Mouse (Mus musculus) gastrocnemius, postnatal 10 days (tissue): ENCODE results near the gene Pagr1b. TPM values are rescaled to one million over a fixed set of nuclear protein-coding genes. Genes with fewer than 3 reads are reported as not detected.

Source experiments
- microRNA-seq, 2 experiments: library from miRNA; unstranded; fragments of <30 nt; microRNA quantifications; one replicate each; pipeline ENCODE4 v1.2.0; 2021
- total RNA-seq, 2 experiments: library from RNA; stranded (reverse); gene quantifications; 2 replicates each; pipeline ENCODE4 v1.2.3; 2021

Gene Pagr1b
- total RNA-seq, 2 experiments from 2014 or later = 1.5 TPM; not detected in 1

Small RNA genes within 50 kb of the gene (microRNA-seq; reads per million reads assigned to microRNA genes)
- gene Gm44343 = 0 reads per million in 2 experiments

Other genes with a start within 250 kb of the Pagr1b start
- gene Ypel3, start 239.5 kb downstream of the Pagr1b start, total RNA-seq = 10 to 100 TPM; 56.3 to 62.9 TPM
- gene Tbx6, start 235.0 kb downstream of the Pagr1b start, total RNA-seq = under 1 TPM; 0.38 to 0.75 TPM
- gene Ppp4c, start 224.0 kb downstream of the Pagr1b start, total RNA-seq = 10 to 100 TPM; 44.2 to 48.8 TPM
- gene Fam57b, start 218.8 kb downstream of the Pagr1b start, total RNA-seq = 10 to 100 TPM; 10.3 to 10.5 TPM
- gene 4930451I11Rik, start 184.8 kb downstream of the Pagr1b start, total RNA-seq = not detected
- under 1 TPM; 0.14 to 0.68 TPM for gene Doc2a, start 169.1 kb downstream of the Pagr1b start, total RNA-seq
- 10 to 100 TPM; 11.9 to 18.1 TPM for gene Hirip3, start 154.5 kb downstream of the Pagr1b start, total RNA-seq
- gene Ino80e, start 154.1 kb downstream of the Pagr1b start, total RNA-seq = 10 to 100 TPM; 18.6 to 23.6 TPM
- gene Taok2, start 131.8 kb downstream of the Pagr1b start, total RNA-seq = 10 to 100 TPM; 40.2 to 52.3 TPM
- 10 to 100 TPM; 16.2 to 17.3 TPM for gene Tmem219, start 93.6 kb downstream of the Pagr1b start, total RNA-seq
- gene Kctd13, start 87.6 kb downstream of the Pagr1b start, total RNA-seq = 1 to 10 TPM; 3.7 to 5.0 TPM
- gene Asphd1, start 66.9 kb downstream of the Pagr1b start, total RNA-seq = under 1 TPM in 1 of 2 experiments, not detected in 1; 0.35 TPM
- 10 to 100 TPM in 1 of 2 experiments, 1 to 10 TPM in 1; 5.9 to 10.5 TPM for gene Sez6l2, start 65.9 kb downstream of the Pagr1b start, total RNA-seq
- gene Cdipt, start 40.6 kb downstream of the Pagr1b start, total RNA-seq = 10 to 100 TPM; 38.3 to 39.9 TPM
- under 1 TPM; 0.42 to 0.45 TPM for gene Cdiptos, start 40.4 kb downstream of the Pagr1b start, total RNA-seq
- gene Mvp, start 1.9 kb downstream of the Pagr1b start, total RNA-seq = 10 to 100 TPM; 23.3 to 28.3 TPM
- 1 to 10 TPM; 2.5 to 8.2 TPM for gene Pagr1a, start 868 bp upstream of the Pagr1b start, total RNA-seq
- 10 to 100 TPM; 17.5 to 23.1 TPM for gene Gm42742, start 4.6 kb upstream of the Pagr1b start, total RNA-seq
- 1 to 10 TPM; 1.9 to 4.6 TPM for gene Prrt2, start 4.7 kb upstream of the Pagr1b start, total RNA-seq
- gene Maz, start 10.6 kb upstream of the Pagr1b start, total RNA-seq = 10 to 100 TPM; 75.6 to 92.8 TPM
- gene Kif22, start 26.0 kb upstream of the Pagr1b start, total RNA-seq = 10 to 100 TPM; 10.8 to 12.5 TPM
- not detected for gene Zg16, start 70.8 kb upstream of the Pagr1b start, total RNA-seq
- gene AI467606, start 74.9 kb upstream of the Pagr1b start, total RNA-seq = 1 to 10 TPM in 1 of 2 experiments, under 1 TPM in 1; 0.59 to 2.1 TPM
- gene Qprt, start 105.7 kb upstream of the Pagr1b start, total RNA-seq = 1 to 10 TPM; 1.9 to 2.3 TPM
- gene Spn, start 121.3 kb upstream of the Pagr1b start, total RNA-seq = under 1 TPM; 0.16 to 0.86 TPM
- gene Cd2bp2, start 179.6 kb upstream of the Pagr1b start, total RNA-seq = 10 to 100 TPM; 36.7 to 41.1 TPM
- gene Tbc1d10b, start 192.0 kb upstream of the Pagr1b start, total RNA-seq = 10 to 100 TPM; 38.6 to 45.1 TPM
- over 10,000 TPM; 46,059 to 51,168 TPM for gene Mylpf, start 192.4 kb upstream of the Pagr1b start, total RNA-seq
- 1 to 10 TPM; 5.5 to 7.3 TPM for gene Zfp553, start 216.6 kb upstream of the Pagr1b start, total RNA-seq
- gene Sept1, start 216.6 kb upstream of the Pagr1b start, total RNA-seq = 1 to 10 TPM; 6.9 to 7.5 TPM
- 10 to 100 TPM; 18.6 to 20.9 TPM for gene Zfp771, start 227.8 kb upstream of the Pagr1b start, total RNA-seq
- gene Dctpp1, start 244.2 kb upstream of the Pagr1b start, total RNA-seq = 10 to 100 TPM; 33.9 to 38.6 TPM